Mouse (Mus musculus) intestine, postnatal 0 days (tissue): ENCODE data around the gene Nt5c1a. TPM values are rescaled to one million over a fixed set of nuclear protein-coding genes. Genes with fewer than 3 reads are reported as not detected.
"Not testable (repeated sequence)": the region's sequence is repeated elsewhere in the genome, so short reads cannot be mapped to it uniquely, and the experiment has no call there.

Experiments used
- ATAC-seq: fragments of 200-750 bp; cut with Nextera tagmentation; 2 replicates; pipeline ENCODE4 v1.8.0; 2017; ENCODE audit warnings: mild to moderate bottlenecking, moderate TSS enrichment, moderate library complexity
- H3K27ac ChIP-seq: fragments of 300-500 bp; sonication (generic); 2 replicates; pipeline ENCODE4 v1.5.1; 2014; ENCODE audit warnings: mild to moderate bottlenecking, low read depth, low read length, moderate library complexity
- H3K27me3 ChIP-seq: fragments of 300-500 bp; sonication (generic); replicated peaks from 2 replicates; pipeline ENCODE4 v1.6.1; 2014; ENCODE audit warnings: low read length, mixed read lengths; ENCODE audit not compliant: control insufficient read depth, insufficient read depth
- H3K36me3 ChIP-seq: fragments of 300-500 bp; sonication (generic); 2 replicates; pipeline ENCODE4 v1.6.1; 2014; ENCODE audit warnings: mild to moderate bottlenecking, moderate library complexity; ENCODE audit not compliant: control insufficient read depth, insufficient read depth
- H3K4me1 ChIP-seq: fragments of 300-500 bp; sonication (generic); replicated peaks from 2 replicates; pipeline ENCODE4 v1.6.1; 2014; ENCODE audit warnings: antibody characterized with exemption, low read length, mixed read lengths; ENCODE audit not compliant: control insufficient read depth, insufficient read depth
- H3K4me2 ChIP-seq: fragments of 300-500 bp; sonication (generic); replicated peaks from 2 replicates; pipeline ENCODE4 v1.6.1; 2014; ENCODE audit warnings: low read depth, mild to moderate bottlenecking, moderate library complexity
- H3K4me3 ChIP-seq: fragments of 300-500 bp; sonication (generic); 2 replicates; pipeline ENCODE4 v1.5.1; 2014; ENCODE audit warnings: low read depth, low read length
- H3K9ac ChIP-seq: fragments of 300-500 bp; sonication (generic); 2 replicates; pipeline ENCODE4 v1.6.1; 2014; ENCODE audit warnings: mild to moderate bottlenecking, low read depth, low read length
- H3K9me3 ChIP-seq: fragments of 300-500 bp; sonication (generic); 2 replicates; pipeline ENCODE4 v1.6.1; 2016; ENCODE audit warnings: mixed run types; ENCODE audit not compliant: control insufficient read depth
- CTCF ChIP-seq: sonication (generic); IDR thresholded peaks from 2 replicates; pipeline ENCODE4 v1.5.1; 2016; ENCODE audit warnings: low read depth, mild to moderate bottlenecking, control low read depth, antibody characterized with exemption, moderate library complexity
- WGBS: fragments of 180-500 bp; shearing (Covaris S2); extraction: QIAGEN DNeasy Blood & Tissue Kit; methylation state at CpG from one replicate; pipeline ENCODE4 v1.1.7; 2014; 5-methylcytosine and 5-hydroxymethylcytosine counted together
- polyA plus RNA-seq: library from polyadenylated mRNA; unstranded; fragments of >200 nt; fragmentation: Nextera tagmentation; extraction: Ambion mirVana; gene quantifications from 2 replicates; pipeline ENCODE4 v1.2.1, GENCODE M21; 2015

Gene Nt5c1a
- polyA plus RNA-seq, 1 experiment from 2014 or later, result not detected

GRCm38 (mm10) chr4:123160571-123160970 is 40.7 kb upstream of the Nt5c1a start:
- Histone ChIP-seq H3K9ac (no peak overlapping the region), H3K9me3 (no peaks in the 10 kb centered on the region), H3K27ac (no peak overlapping the region), H3K4me3 (no peak overlapping the region), H3K4me2 (no peak overlapping the region), H3K27me3 (no peaks in the 10 kb centered on the region), H3K36me3 (no peaks in the 10 kb centered on the region), H3K4me1 (no peaks in the 10 kb centered on the region)
- no peak for TF ChIP-seq CTCF
- WGBS, result 82% methylated on average over 6 of the region's 6 CpGs
- ATAC-seq, result no peak

- 70% methylated on average over 3 of the region's 3 CpGs for WGBS
These were observed 40.1 kb upstream of the Nt5c1a start for GRCm38 (mm10) chr4:123161251-123161650.

GRCm38 (mm10) chr4:123162305-123162917 is 38.9 kb upstream of the Nt5c1a start:
- no peak overlapping the region for H3K27ac ChIP-seq
- H3K36me3 ChIP-seq, result no peaks in the 10 kb centered on the region
- 9% methylated on average over 15 of the region's 15 CpGs for WGBS
- H3K4me2 ChIP-seq, result no peak overlapping the region; the same call in 1 of the 2 replicates
- no peak for TF ChIP-seq CTCF
- H3K4me1 ChIP-seq, result no peaks in the 10 kb centered on the region
- H3K4me3 ChIP-seq, result no peak overlapping the region
- H3K27me3 ChIP-seq, result no peaks in the 10 kb centered on the region
- ATAC-seq, result no peak
- no peaks in the 10 kb centered on the region; the same call in 1 of the 2 replicates for H3K9me3 ChIP-seq
- H3K9ac ChIP-seq, result no peak overlapping the region

More at GRCm38 (mm10) chr4:123161251-123161650, 40.1 kb upstream of the Nt5c1a start:
- not testable (repeated sequence) for H3K27me3 ChIP-seq, H3K9ac ChIP-seq, H3K9me3 ChIP-seq, H3K4me3 ChIP-seq, H3K4me1 ChIP-seq, H3K27ac ChIP-seq, H3K36me3 ChIP-seq, ATAC-seq, H3K4me2 ChIP-seq

- no peak for TF ChIP-seq CTCF
- Histone ChIP-seq H3K27me3 (no peaks in the 10 kb centered on the region), H3K4me2 (no peak overlapping the region), H3K4me1 (no peaks in the 10 kb centered on the region), H3K4me3 (no peak overlapping the region), H3K9ac (no peak overlapping the region), H3K36me3 (no peaks in the 10 kb centered on the region), H3K27ac (no peak overlapping the region), H3K9me3 (no peaks in the 10 kb centered on the region; the same call in 1 of the 2 replicates)
- ATAC-seq, result no peak
- 65% methylated on average over 15 of the region's 15 CpGs for WGBS
These were observed 37.1 kb upstream of the Nt5c1a start for GRCm38 (mm10) chr4:123164157-123164556.

- H3K36me3 ChIP-seq, result no peaks in the 10 kb centered on the region
- H3K4me1 ChIP-seq, result no peaks in the 10 kb centered on the region
- no peak overlapping the region for H3K4me3 ChIP-seq
- no peaks in the 10 kb centered on the region for H3K9me3 ChIP-seq
- H3K9ac ChIP-seq, result no peak overlapping the region
- H3K4me2 ChIP-seq, result no peak overlapping the region
- H3K27me3 ChIP-seq, result 0 out of 2 replicates have a peak, but pooled peaks cover 4% of the 10 kb centered on the region
- 0 out of 2 replicates have a peak, but pooled peaks have one; percentile 29 for TF ChIP-seq CTCF
- no peak overlapping the region for H3K27ac ChIP-seq
- ATAC-seq, result no peak
These were observed 29.5 kb upstream of the Nt5c1a start for GRCm38 (mm10) chr4:123171811-123172210.

GRCm38 (mm10) chr4:123182328-123183238 is 18.7 kb upstream of the Nt5c1a start, which contains the start of gene Hpcal4:
Gene Hpcal4 (plus strand): TSS chr4:123183227.
- peak; percentile 22; the same call in 1 of the 2 replicates for ATAC-seq

More at GRCm38 (mm10) chr4:123182328-123183238, 18.7 kb upstream of the Nt5c1a start, which contains the start of gene Hpcal4:
- H3K9ac ChIP-seq, result peak within 1 kb of the TSS; percentile 26
- peaks cover 57% of the 10 kb centered on the region for H3K27me3 ChIP-seq
- no peaks in the 10 kb centered on the region for H3K9me3 ChIP-seq
- peak within 1 kb of the TSS; percentile 39 for H3K4me3 ChIP-seq
- no peaks in the 10 kb centered on the region for H3K36me3 ChIP-seq
- under 1% methylated on average over 44 of the region's 44 CpGs for WGBS
- TF ChIP-seq CTCF, result no peak
- H3K4me2 ChIP-seq, result peak within 1 kb of the TSS; percentile 72
- no peak within 1 kb of the TSS for H3K27ac ChIP-seq
- H3K4me1 ChIP-seq, result peaks cover 7% of the 10 kb centered on the region; the same call in 1 of the 2 replicates
